Mouse (Mus musculus) layer of hippocampus, postnatal 10 days (tissue): Measurements from ENCODE around the gene Krtap16-1. TPM values are rescaled to one million over a fixed set of nuclear protein-coding genes. Genes with fewer than 3 reads are reported as not detected.

ENCODE experiments used
- DNase-seq, 2 experiments: peaks; one replicate each; pipeline ENCODE4 v3.0.0; 2021; ENCODE audit warnings: low spot score in 2 of 2
- long read RNA-seq: library from polyadenylated mRNA; stranded (forward); transcript quantifications from one replicate; pipeline ENCODE4 v2.0.0, GENCODE M21; 2023
- total RNA-seq, 2 experiments: library from RNA; stranded (reverse); gene quantifications; 2 replicates each; pipeline ENCODE4 v1.2.3; 2021

The Krtap16-1 gene
- not detected for total RNA-seq
- long read RNA-seq = 0 reads

DNA sequence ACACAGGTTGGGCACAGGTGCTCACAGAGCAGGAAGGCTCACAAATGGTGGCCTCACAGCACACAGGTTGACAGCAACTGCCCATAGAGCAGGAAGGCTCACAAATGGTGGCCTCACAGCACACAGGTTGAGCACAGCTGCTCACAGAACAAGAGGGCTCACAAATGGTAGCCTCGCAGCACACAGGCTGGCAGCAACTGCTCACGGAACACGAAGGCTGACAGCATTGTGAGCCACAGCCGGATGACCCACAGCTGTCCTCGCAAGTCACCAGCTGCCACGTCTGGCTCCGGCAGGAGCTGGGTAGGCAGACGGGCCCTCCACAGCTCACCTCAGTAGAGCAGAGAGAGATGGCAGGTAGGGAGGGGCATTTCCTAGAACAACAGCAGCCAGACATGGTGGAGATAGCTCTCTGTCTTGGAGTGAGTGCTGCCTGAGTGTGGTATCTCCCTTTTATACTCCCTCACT lies at the start of gene Krtap16-1:
TSS of gene Krtap16-1 (minus strand) at position 418 of the 468 bp plus-strand sequence.
- no peak for DNase-seq

DNA sequence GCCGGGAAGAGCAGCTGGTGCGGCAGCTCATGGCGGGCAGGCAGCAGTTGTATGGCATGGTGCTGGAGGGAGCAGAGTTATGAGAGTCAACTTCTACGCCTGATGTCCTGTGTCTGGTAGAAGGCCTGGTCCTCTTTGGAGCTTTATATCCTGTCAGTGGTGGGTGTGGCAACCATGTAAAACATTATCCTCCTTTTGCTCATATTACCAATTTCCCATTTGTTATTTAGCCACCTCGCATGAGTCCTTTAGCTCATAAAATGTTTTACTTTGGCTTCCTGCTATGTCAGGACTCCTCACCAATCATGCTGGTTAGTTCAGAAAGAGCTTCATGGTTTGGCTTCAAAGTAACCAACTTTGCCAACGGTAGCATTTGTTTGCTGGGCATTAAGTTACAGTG lies 43.4 kb upstream of the Krtap16-1 start, which contains the start of gene Krt33b:
TSS of gene Krt33b (minus strand) at position 101 of the 400 bp plus-strand sequence.
- no peak for DNase-seq

DNA sequence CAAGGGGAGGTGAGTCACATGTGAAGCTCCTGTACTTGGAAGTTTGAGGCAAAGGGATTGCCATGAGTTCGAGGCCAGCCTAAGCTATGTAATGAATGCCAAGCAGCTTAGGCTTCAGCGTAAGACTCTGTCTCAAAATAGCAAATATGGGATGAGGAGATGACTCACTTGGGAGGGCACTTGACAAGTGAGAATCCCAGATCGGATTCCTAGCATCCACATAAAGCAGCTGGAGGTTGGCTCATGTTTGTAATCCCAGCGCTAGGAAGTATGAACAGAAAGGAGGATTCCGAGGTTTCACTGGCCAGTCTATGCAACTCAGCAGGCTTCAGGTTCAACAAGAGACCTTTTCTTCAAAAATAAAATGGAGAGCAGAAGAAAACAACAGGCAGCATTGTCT lies 35.0 kb upstream of the Krtap16-1 start:
- no peak for DNase-seq

DNA sequence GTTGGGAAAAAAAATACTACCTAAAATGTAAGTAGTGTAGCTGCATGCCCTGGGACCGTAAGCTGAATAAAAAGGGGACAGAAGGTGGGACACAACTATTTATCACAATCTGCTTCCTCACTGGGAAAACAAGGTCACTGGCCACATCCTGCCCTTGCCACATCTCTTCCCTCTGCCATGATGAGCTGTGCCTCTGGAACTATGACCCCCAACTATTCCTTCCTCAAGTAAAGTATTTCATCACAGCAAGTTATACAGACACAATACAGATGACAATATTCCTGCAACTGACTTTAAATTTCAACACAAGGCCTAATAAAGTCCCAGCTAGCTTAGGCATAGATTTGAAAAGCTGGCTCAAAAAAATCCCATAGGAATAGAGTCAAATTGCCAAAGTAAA lies 33.1 kb upstream of the Krtap16-1 start:
- no peak for DNase-seq

DNA sequence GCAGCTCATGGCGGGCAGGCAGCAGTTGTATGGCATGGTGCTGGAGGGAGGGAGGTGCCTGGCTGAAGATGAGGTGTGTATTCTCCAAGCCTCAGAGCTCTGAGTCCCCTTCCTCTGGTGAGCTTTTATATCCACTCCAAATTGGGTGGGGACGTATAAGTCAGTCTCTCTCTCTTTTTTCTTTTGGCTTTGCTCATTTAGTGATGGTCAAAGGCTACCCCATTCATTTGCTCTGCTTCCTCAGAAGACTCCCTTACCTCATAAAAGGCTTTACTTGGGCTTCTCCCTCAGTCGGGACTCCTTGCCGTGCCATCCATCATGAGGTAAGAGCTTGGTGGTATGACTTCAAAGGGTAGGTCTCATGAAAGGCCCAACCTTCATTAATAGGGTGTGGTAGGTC lies 29.7 kb upstream of the Krtap16-1 start, which contains the start of gene Krt33a:
TSS of gene Krt33a (minus strand) at position 101 of the 400 bp plus-strand sequence.
- DNase-seq = no peak

DNA sequence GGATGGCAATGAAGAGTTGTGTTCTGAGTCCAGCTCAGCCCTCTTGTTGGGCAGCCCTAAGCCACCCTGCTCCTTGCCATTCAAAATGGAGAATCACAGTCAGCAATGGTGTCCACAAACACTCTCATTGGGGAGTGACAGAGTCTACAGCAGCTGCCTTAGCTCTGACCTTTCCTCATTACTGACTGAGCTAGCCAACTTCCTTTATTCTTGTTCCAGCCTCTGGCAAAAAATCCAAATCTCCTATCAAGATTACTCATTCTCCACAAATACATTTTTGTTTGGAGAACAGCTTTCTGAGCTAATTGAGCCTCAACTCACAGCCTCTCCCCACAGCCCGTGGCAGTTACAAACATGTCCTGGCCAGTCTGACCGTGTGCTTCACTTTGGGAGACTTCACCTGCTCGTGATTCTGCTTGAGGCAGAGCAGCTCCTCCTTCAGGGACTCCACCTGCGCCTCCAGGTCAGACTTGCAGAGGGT lies 27.3 kb upstream of the Krtap16-1 start:
- DNase-seq = no peak

DNA sequence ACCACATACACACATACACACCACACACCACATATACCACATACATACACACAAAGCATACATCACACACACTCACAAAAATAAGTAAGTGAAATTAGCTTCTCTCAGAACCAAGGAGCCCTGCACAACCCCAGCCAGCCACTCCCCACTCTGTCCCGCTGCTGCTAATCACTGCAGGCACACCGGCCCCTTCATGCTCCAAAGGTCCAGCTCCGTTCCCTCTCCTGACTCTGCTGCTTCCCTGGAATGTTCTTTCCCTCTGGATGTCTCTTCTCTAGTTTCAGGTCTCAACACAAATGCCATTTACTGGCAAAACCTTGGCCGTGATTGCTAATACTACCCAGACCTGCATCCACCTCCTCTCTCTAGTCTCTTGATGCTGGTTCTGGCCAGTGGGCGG lies 24.3 kb upstream of the Krtap16-1 start:
- DNase-seq = no peak

DNA sequence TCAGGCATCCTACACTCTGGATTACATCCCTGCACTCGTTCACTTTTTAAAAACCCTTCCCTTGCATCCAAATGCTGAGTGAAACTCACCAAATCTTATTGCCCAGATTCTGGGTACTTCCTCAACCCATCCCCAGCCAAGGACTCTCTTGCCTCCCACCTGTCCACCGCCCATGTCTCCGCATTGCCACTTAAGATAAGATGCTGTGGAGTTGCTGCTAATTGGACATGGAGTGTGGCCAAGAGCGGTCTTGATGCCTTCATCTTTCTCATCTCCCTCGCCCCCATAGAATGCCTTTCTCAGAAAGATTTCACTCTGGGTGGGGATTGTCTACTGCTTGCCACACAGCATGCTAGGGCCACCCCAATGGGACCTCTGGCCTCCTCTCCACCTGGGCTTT lies 21.9 kb upstream of the Krtap16-1 start:
- no peak for DNase-seq

DNA sequence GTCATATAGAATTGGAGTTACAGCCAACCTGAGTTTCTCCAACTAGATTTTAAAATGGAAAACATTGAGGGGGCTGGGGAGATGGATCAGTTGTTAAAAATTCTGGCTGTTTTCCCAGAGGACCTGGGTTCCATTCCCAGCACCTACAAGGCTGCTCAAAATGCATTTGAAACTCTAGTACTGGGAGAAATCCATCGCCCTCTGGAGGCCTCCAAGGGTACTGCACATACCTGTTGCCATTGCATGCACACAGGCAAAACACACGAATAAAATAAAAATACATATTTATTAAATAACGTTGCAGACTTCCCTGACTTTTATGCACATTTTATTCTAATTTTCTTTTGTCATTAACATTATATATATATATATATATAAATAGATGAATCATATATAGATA lies 20.2 kb upstream of the Krtap16-1 start:
- DNase-seq = no peak

DNA sequence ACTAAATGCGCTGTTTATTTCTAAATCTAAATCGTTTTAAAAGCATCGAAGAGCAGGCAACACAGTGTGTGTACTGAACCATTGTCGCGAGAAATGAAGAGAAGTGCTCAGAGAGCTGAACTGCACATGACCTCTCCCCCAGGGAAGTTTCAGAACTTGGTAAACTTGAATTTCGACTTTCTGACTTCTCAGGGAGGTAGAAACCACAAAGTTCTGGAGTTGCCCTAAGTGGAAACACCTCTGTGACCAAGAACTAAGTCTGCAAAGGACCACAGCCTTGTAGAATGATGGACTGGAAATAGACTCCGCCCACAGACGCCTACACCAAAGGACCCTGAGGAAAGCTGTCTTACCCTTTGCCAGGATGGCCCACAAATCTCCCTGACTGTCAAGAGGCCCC lies 19.5 kb upstream of the Krtap16-1 start:
- no peak for DNase-seq

DNA sequence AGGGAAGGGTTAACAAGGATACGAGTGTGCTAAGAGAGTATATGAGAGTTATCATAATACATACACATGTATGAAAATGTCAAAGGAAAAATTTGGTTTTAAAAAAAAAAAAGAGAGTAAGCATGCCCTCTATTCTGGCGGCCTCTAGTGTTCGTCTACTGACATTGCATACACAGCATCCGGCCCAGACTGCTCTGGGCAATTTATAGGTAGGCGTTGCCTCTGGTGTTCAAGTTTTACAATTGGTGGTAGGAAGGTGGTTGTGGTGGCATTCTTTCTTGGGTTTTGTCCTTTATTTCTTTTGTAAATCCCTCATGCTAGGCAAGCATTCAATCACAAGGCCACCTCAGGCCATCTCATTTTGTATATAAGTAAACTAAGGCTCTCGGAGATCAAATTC lies 18.4 kb upstream of the Krtap16-1 start:
- DNase-seq = peak; percentile 69 to 73

DNA sequence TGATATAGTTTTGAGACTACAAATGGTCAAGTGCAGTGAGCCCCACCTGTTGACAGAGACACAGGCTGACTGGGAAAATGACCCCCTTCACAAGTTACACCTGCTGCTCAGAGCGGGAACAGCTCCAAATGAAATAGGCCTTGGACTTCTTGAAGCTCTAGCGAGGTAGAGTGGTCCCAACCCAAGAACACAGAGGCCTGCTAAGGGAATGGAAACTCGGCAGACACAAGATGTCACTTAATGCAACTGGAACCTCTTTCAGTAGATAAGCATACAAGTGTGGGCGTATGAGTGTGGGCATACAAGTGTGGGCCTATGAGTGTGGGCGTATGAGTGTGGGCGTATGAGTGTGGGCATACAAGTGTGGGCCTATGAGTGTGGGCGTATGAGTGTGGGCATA lies 12.7 kb upstream of the Krtap16-1 start:
- no peak for DNase-seq

DNA sequence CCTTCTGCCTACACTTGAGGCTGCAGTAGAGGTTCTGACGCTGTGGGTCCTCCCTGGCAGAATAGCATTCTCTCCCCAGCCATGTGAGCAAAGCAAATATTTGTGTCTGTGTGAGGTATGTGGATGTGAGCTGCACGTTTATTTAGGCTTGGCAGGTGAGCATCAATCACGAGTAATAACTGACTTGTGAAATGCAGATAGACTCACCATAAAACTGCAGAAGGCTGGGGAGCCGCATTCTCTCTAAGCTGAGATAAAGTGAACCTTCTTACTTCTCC lies 7.9 kb upstream of the Krtap16-1 start:
- DNase-seq = no peak

DNA sequence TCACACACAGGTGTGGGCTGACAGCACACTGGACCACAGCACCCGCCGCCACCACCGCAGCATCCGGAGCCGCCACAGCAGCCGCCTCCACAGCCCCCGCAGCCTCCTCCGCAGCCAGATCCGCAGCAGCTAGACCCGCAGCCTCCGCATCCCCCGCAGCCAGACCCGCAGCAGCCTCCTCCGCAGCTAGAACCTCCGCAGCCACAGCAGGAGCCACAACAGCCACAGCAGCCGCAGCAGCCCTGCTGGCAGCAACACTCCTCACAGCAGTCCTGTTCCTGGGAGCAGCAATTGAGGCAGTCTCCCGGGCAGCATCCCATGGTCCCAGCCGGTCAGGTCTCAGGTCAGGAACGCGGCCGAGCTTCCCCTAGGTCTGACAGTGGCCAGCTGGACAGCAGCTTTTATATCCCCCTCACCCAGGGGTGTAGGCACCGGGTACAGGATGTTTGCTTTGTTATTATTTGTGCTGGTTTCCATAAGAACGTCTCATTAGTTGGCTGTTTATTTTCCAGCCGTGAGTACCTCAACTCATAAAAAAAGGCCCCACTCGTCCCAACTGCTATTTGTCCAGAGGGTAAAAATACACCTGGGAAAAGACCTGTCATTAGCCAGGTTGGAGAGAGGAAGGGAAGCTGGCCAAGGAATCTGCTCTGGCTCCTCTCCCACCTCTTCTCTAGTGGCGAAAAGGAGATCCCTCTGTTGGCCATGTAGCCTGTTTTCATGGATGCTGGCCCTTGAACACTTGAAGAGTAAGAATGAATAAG lies 7.4 kb upstream of the Krtap16-1 start, which contains the start of gene Krtap17-1:
TSS of gene Krtap17-1 (minus strand) at position 375 of the 764 bp plus-strand sequence.
- DNase-seq = no peak

DNA sequence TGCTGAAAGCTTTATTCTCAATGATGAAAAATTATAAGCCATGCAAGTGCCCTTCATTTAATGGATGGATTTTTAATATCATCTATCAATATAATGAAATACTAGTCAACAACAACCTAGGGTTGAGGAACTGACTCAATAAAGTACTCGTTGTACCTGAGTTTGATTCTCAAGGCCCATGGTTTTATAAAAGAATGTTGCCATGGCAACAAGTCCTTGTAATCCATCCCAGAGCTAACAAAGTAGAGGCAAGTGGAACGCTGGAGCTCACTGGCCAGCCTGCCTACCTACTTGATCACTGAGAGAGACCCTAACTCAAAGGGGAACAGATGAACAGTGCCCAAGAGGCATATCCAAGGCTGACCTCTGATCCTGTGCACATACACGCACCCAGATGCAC lies 4.2 kb upstream of the Krtap16-1 start:
- DNase-seq = no peak

DNA sequence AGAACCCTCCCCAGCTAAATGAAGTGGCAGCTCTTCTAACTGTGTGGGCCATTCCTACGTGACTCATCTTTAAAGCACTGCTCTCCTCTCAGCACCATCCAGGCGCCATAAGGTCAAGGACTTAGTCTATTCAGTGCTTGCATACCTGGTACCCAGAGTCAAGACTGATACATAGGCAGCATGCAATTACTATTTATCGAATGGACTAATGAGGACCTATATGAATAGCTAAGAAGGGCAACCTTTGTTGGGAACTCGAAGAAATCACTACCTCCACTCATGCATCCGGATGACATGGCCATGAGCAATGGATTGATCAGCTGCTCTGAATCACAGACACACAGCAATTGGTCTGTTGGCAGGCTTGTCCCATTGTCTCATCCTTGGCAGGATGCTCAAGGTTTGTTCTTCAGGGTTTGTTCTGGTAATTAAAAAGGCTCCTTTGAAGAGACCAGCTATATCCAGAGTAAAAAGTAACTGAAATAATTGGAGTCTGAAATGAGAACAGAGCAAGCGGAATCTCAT lies 3.5 kb upstream of the Krtap16-1 start:
- no peak for DNase-seq

DNA sequence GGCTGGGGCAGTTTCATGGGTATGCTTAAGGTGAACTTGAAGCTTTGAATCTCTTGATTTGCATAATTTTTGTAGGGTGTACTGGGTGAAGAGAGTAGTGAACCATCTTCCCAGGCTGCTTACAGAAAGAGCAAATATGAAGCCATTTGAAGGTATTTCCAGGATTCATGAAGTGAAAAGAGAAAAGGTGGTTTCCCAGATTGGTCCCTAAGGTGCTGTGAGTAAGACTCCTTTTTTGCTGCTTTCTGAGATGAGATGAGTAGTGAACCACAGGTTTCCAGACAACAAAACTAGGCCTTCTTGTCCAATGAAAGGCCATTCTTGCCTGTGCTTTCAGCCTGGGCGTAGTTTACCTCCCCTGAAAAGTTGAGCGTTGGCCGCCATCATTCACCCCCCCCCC lies 2.1 kb upstream of the Krtap16-1 start:
- DNase-seq = no peak

DNA sequence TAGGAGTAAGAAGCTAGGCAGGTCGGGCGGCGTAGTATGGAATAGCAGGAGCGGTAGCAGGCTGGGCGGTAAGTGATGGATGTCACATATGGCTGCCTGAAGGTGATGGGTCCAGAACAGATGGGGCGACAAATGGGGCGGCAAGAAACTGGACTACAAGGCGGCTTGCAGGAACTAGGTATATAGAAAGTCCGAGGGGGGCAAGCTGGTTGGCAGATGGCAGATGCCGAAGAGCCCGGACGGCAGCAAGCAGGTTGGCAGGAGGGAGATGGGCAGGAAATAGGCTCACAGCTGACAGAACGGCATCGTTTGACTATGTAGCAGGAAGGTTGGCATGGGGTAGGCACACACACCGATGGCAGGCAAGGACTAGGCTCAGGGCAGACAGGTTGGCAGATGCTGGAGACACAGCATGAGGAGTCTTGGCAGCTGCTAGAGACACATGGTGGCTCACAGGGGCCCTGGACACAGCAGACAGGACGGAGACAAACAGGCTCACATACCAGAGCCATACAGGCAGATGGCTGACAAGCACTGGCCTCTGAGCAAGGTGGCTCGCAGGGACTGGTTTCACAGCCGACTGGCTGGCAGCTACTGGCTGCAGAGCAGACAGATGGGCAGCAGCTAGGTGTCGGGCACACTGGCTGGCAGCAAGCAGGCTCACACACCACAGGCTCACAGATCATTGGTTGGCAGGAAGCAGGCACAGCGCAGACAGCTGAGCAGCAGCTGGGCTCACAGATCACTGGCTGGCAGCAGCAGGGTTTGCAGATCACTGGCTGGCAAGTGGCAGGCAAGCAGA lies 905 bp downstream of the Krtap16-1 start:
- peak; percentile 62 to 68 for DNase-seq

DNA sequence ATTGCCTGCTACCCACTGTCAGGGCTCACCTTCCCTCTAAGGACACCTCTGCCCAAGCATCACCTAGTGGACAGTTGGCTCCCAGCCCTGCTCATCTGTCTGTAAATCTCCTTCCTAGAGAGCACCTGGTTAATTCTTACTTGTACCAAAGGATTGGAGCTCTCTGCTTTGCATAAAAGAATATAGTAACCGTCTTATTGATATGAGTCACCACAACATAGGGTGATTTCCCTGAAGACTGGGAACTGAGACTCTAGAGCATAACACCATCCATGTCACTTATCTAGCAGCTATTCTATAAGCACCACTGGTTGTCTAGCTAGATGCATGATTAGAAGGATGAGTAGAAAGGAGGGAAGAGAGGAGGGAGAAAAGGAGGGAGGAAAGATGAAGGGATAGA lies 3.0 kb downstream of the Krtap16-1 start:
- no peak for DNase-seq

DNA sequence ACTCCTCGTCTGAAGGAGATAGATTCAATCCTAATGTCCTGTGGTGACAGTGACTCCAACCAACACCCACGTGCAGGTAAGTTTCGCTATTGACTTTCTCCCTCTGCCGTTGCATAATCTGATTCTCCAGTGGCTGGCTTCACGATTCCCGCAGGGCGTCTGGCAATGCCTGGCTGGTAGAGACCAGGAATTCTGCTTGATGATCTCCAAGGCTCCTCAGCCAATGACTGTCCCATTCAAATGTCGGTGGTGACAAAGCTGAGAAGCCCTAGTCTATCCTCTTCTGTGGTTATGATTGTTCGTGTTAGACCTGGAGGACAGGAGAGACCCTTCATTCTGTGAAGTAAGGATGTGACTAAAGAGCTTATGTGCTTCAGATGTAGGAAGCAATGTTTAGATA lies 3.7 kb downstream of the Krtap16-1 start:
- DNase-seq = no peak

DNA sequence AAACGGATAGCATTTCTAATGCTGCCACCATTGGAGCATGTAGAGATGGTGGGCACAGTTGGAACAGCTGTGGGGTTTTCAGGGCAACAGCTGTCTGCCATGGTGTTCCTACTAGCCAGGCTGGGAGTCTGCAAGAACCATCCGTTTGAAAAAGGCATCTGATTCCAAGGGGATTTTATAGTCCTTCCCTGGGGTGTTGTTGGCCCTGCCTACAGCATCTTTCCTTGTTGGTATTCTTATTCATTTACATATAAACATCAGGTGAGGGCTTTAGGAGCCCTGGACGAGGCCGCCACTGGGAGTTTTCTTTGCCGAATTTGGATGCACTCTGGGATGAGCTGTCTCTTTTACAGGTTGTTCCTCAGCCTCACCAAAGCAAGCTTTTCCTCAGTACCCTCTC lies 7.4 kb downstream of the Krtap16-1 start, which contains the start of gene Krtap29-1:
TSS of gene Krtap29-1 (minus strand) at position 101 of the 400 bp plus-strand sequence.
- no peak for DNase-seq

DNA sequence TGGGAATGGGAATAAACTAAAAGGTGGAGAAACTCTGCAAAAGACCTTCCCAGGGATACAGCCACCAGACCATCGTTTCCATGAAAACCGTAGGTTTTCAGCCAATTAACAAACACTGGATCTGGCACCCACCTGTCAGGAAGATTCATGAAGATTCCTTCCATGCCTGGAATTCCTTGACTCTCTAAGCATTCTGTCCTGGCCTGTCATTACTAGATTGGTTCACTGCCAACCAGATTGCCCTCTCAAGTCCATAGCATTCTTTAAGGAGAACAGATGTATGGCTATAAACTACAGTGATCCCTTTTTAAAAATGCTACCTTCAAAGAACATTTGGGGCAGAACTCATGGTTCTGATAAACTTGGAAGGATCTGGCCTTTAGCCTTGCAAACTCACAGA lies 20.4 kb downstream of the Krtap16-1 start:
- no peak for DNase-seq
